Mouse (Mus musculus): ENCODE measurements at regions not wholly inside any gene's neighbourhood (a gene's known extent, or its start where the extent isn't known, plus 50 kb on each side); places are given as distances from the start of the nearest gene placed in this dataset.

- WGBS = 65% methylated on average over 5 of the region's 5 CpGs
- Histone ChIP-seq H3K36me3 (ENCODE audit: control insufficient read depth, insufficient read depth, low read length) (no peaks in the 10 kb centered on the region), H3K27ac (replicated peaks in 1 of 2; ENCODE audit: control insufficient read depth in 1 of 2, insufficient read depth in 1 of 2, low read depth in 2 of 2, low read length in 2 of 2) (no peak overlapping the region), H3K27me3 (ENCODE audit: control insufficient read depth, insufficient read depth, low read length) (no peaks in the 10 kb centered on the region), H3K4me3 (ENCODE audit: control insufficient read depth in 1 of 2, insufficient read depth in 1 of 2, low read depth in 1 of 2, low read length in 2 of 2) (no peak overlapping the region), H3K4me1 (ENCODE audit: control insufficient read depth in 2 of 2, insufficient read depth in 2 of 2, low read length in 2 of 2) (no peaks in the 10 kb centered on the region), H3K9ac (ENCODE audit: low read length) (no peak overlapping the region), H3K9me3 (ENCODE audit: control insufficient read depth, low read length) (no peaks in the 10 kb centered on the region), H3K4me2 (ENCODE audit: low read length) (no peak overlapping the region)
- ATAC-seq (ENCODE audit: insufficient number of reproducible peaks, insufficient read depth, low FRiP score, low read depth) = no peak
Observed at GRCm38 (mm10) chr4:54704696-54705095, 240.2 kb upstream of the Zfp462 start.

GRCm38 (mm10) chr4:54709751-54710150, 235.1 kb upstream of the Zfp462 start:
- no peak for ATAC-seq (ENCODE audit: insufficient number of reproducible peaks, insufficient read depth, low FRiP score, low read depth)
- H3K4me2 ChIP-seq (ENCODE audit: low read length) = no peak overlapping the region
- H3K36me3 ChIP-seq (ENCODE audit: control insufficient read depth, insufficient read depth, low read length) = no peaks in the 10 kb centered on the region
- H3K4me1 ChIP-seq (ENCODE audit: control insufficient read depth in 2 of 2, insufficient read depth in 2 of 2, low read length in 2 of 2) = peaks cover 0 to 1% of the 10 kb centered on the region in 2 experiments; a peak in 1 of 4 replicates
- H3K4me3 ChIP-seq (ENCODE audit: control insufficient read depth in 1 of 2, insufficient read depth in 1 of 2, low read depth in 1 of 2, low read length in 2 of 2) = no peak overlapping the region
- no peaks in the 10 kb centered on the region for H3K27me3 ChIP-seq (ENCODE audit: control insufficient read depth, insufficient read depth, low read length)
- H3K9me3 ChIP-seq (ENCODE audit: control insufficient read depth, low read length) = no peaks in the 10 kb centered on the region
- H3K27ac ChIP-seq (replicated peaks in 1 of 2; ENCODE audit: control insufficient read depth in 1 of 2, insufficient read depth in 1 of 2, low read depth in 2 of 2, low read length in 2 of 2) = no peak overlapping the region
- no peak overlapping the region for H3K9ac ChIP-seq (ENCODE audit: low read length)

DNA sequence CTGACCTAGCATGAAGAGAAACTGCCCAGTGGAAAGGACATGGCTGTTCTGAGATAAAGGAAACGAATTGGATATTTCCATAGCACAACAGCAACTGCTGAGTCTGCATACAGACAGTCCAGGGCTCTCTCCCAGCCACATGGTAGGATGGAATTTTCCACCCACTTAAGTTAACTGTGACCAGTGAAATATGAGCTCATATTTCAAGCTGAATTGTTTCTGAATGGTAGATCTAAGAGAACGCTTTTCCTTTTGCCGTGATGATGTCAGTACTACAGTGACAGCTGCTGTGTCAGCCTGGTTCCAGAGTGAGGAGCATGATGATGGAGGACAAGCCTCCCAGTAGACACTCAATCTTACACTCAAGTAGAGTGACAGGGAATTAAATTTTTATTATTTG, 231.9 kb upstream of the Zfp462 start:
- peak; percentile 47; the same call in 1 of the 2 replicates for ATAC-seq (ENCODE audit: insufficient number of reproducible peaks, insufficient read depth, low FRiP score, low read depth)
- Histone ChIP-seq H3K4me1 (ENCODE audit: control insufficient read depth in 2 of 2, insufficient read depth in 2 of 2, low read length in 2 of 2) (peaks cover 0 to 3% of the 10 kb centered on the region in 2 experiments; a peak in 1 of 4 replicates), H3K4me3 (ENCODE audit: control insufficient read depth in 1 of 2, insufficient read depth in 1 of 2, low read depth in 1 of 2, low read length in 2 of 2) (no peak overlapping the region), H3K27ac (replicated peaks in 1 of 2; ENCODE audit: control insufficient read depth in 1 of 2, insufficient read depth in 1 of 2, low read depth in 2 of 2, low read length in 2 of 2) (0 out of 4 replicates have a peak overlapping the region, but pooled peaks have one; percentile 3 to 12), H3K36me3 (ENCODE audit: control insufficient read depth, insufficient read depth, low read length) (no peaks in the 10 kb centered on the region), H3K9ac (ENCODE audit: low read length) (no peak overlapping the region), H3K9me3 (ENCODE audit: control insufficient read depth, low read length) (no peaks in the 10 kb centered on the region), H3K27me3 (ENCODE audit: control insufficient read depth, insufficient read depth, low read length) (no peaks in the 10 kb centered on the region), H3K4me2 (ENCODE audit: low read length) (no peak overlapping the region)
- WGBS = 28% methylated on average over 3 of the region's 3 CpGs

GRCm38 (mm10) chr4:54714612-54715342, 230.1 kb upstream of the Zfp462 start:
- Histone ChIP-seq H3K4me2 (ENCODE audit: low read length) (no peak overlapping the region), H3K27ac (replicated peaks in 1 of 2; ENCODE audit: control insufficient read depth in 1 of 2, insufficient read depth in 1 of 2, low read depth in 2 of 2, low read length in 2 of 2) (no peak overlapping the region), H3K4me1 (ENCODE audit: control insufficient read depth in 2 of 2, insufficient read depth in 2 of 2, low read length in 2 of 2) (peaks cover 0 to 7% of the 10 kb centered on the region in 2 experiments; a peak in 2 of 4 replicates), H3K36me3 (ENCODE audit: control insufficient read depth, insufficient read depth, low read length) (no peaks in the 10 kb centered on the region), H3K4me3 (ENCODE audit: control insufficient read depth in 1 of 2, insufficient read depth in 1 of 2, low read depth in 1 of 2, low read length in 2 of 2) (no peak overlapping the region), H3K9me3 (ENCODE audit: control insufficient read depth, low read length) (no peaks in the 10 kb centered on the region), H3K27me3 (ENCODE audit: control insufficient read depth, insufficient read depth, low read length) (no peaks in the 10 kb centered on the region), H3K9ac (ENCODE audit: low read length) (no peak overlapping the region)
- WGBS = 46% methylated on average over 9 of the region's 9 CpGs
- no peak for ATAC-seq (ENCODE audit: insufficient number of reproducible peaks, insufficient read depth, low FRiP score, low read depth)

GRCm38 (mm10) chr4:54718083-54718482, 226.8 kb upstream of the Zfp462 start:
- 30% methylated on average over 1 of the region's 1 CpGs for WGBS
- no peaks in the 10 kb centered on the region for H3K9me3 ChIP-seq (ENCODE audit: control insufficient read depth, low read length)
- H3K27ac ChIP-seq (replicated peaks in 1 of 2; ENCODE audit: control insufficient read depth in 1 of 2, insufficient read depth in 1 of 2, low read depth in 2 of 2, low read length in 2 of 2) = no peak overlapping the region
- H3K9ac ChIP-seq (ENCODE audit: low read length) = no peak overlapping the region
- no peaks in the 10 kb centered on the region for H3K36me3 ChIP-seq (ENCODE audit: control insufficient read depth, insufficient read depth, low read length)
- H3K4me2 ChIP-seq (ENCODE audit: low read length) = no peak overlapping the region
- H3K4me3 ChIP-seq (ENCODE audit: control insufficient read depth in 1 of 2, insufficient read depth in 1 of 2, low read depth in 1 of 2, low read length in 2 of 2) = no peak overlapping the region
- no peak for ATAC-seq (ENCODE audit: insufficient number of reproducible peaks, insufficient read depth, low FRiP score, low read depth)
- H3K4me1 ChIP-seq (ENCODE audit: control insufficient read depth in 2 of 2, insufficient read depth in 2 of 2, low read length in 2 of 2) = peaks cover 0 to 7% of the 10 kb centered on the region in 2 experiments; a peak in 1 of 4 replicates
- H3K27me3 ChIP-seq (ENCODE audit: control insufficient read depth, insufficient read depth, low read length) = no peaks in the 10 kb centered on the region

- H3K9me3 ChIP-seq (ENCODE audit: control insufficient read depth, low read length) = no peaks in the 10 kb centered on the region
- ATAC-seq (ENCODE audit: insufficient number of reproducible peaks, insufficient read depth, low FRiP score, low read depth) = no peak
- H3K4me3 ChIP-seq (ENCODE audit: control insufficient read depth in 1 of 2, insufficient read depth in 1 of 2, low read depth in 1 of 2, low read length in 2 of 2) = no peak overlapping the region
- no peaks in the 10 kb centered on the region for H3K27me3 ChIP-seq (ENCODE audit: control insufficient read depth, insufficient read depth, low read length)
- peaks cover 0 to 2% of the 10 kb centered on the region in 2 experiments; a peak in 2 of 4 replicates for H3K4me1 ChIP-seq (ENCODE audit: control insufficient read depth in 2 of 2, insufficient read depth in 2 of 2, low read length in 2 of 2)
- no peak overlapping the region for H3K9ac ChIP-seq (ENCODE audit: low read length)
- 21% methylated on average over 5 of the region's 5 CpGs for WGBS
- H3K4me2 ChIP-seq (ENCODE audit: low read length) = no peak overlapping the region
- H3K27ac ChIP-seq (replicated peaks in 1 of 2; ENCODE audit: control insufficient read depth in 1 of 2, insufficient read depth in 1 of 2, low read depth in 2 of 2, low read length in 2 of 2) = no peak overlapping the region
- H3K36me3 ChIP-seq (ENCODE audit: control insufficient read depth, insufficient read depth, low read length) = no peaks in the 10 kb centered on the region
Observed at GRCm38 (mm10) chr4:54739001-54739400, 205.8 kb upstream of the Zfp462 start.

- H3K36me3 ChIP-seq (ENCODE audit: control insufficient read depth, insufficient read depth, low read length) = no peaks in the 10 kb centered on the region
- H3K9ac ChIP-seq (ENCODE audit: low read length) = no peak overlapping the region
- H3K27me3 ChIP-seq (ENCODE audit: control insufficient read depth, insufficient read depth, low read length) = no peaks in the 10 kb centered on the region
- no peak overlapping the region for H3K27ac ChIP-seq (replicated peaks in 1 of 2; ENCODE audit: control insufficient read depth in 1 of 2, insufficient read depth in 1 of 2, low read depth in 2 of 2, low read length in 2 of 2)
- H3K4me2 ChIP-seq (ENCODE audit: low read length) = no peak overlapping the region
- no peaks in the 10 kb centered on the region for H3K4me1 ChIP-seq (ENCODE audit: control insufficient read depth in 2 of 2, insufficient read depth in 2 of 2, low read length in 2 of 2)
- no peak overlapping the region for H3K4me3 ChIP-seq (ENCODE audit: control insufficient read depth in 1 of 2, insufficient read depth in 1 of 2, low read depth in 1 of 2, low read length in 2 of 2)
- H3K9me3 ChIP-seq (ENCODE audit: control insufficient read depth, low read length) = no peaks in the 10 kb centered on the region
- WGBS = 75% methylated on average over 2 of the region's 2 CpGs
- ATAC-seq (ENCODE audit: insufficient number of reproducible peaks, insufficient read depth, low FRiP score, low read depth) = no peak
Observed at GRCm38 (mm10) chr4:54751458-54751857, 193.4 kb upstream of the Zfp462 start.

GRCm38 (mm10) chr4:54756441-54756840, 188.4 kb upstream of the Zfp462 start:
- ATAC-seq (ENCODE audit: insufficient number of reproducible peaks, insufficient read depth, low FRiP score, low read depth) = no peak
- WGBS = 85% methylated on average over 4 of the region's 4 CpGs
- H3K27ac ChIP-seq (replicated peaks in 1 of 2; ENCODE audit: control insufficient read depth in 1 of 2, insufficient read depth in 1 of 2, low read depth in 2 of 2, low read length in 2 of 2) = no peak overlapping the region
- H3K4me1 ChIP-seq (ENCODE audit: control insufficient read depth in 2 of 2, insufficient read depth in 2 of 2, low read length in 2 of 2) = peaks cover 10 to 13% of the 10 kb centered on the region in 2 experiments; a peak in 3 of 4 replicates
- H3K9ac ChIP-seq (ENCODE audit: low read length) = no peak overlapping the region
- H3K36me3 ChIP-seq (ENCODE audit: control insufficient read depth, insufficient read depth, low read length) = no peaks in the 10 kb centered on the region
- no peaks in the 10 kb centered on the region for H3K9me3 ChIP-seq (ENCODE audit: control insufficient read depth, low read length)
- H3K4me3 ChIP-seq (ENCODE audit: control insufficient read depth in 1 of 2, insufficient read depth in 1 of 2, low read depth in 1 of 2, low read length in 2 of 2) = no peak overlapping the region
- H3K27me3 ChIP-seq (ENCODE audit: control insufficient read depth, insufficient read depth, low read length) = no peaks in the 10 kb centered on the region
- no peak overlapping the region for H3K4me2 ChIP-seq (ENCODE audit: low read length)

All from heart, embryonic 14.5 days (tissue).